Mouse (Mus musculus) C2C12 (cell line): ENCODE measurements around the gene Olfr656.

Source experiments
- CEBPB ChIP-seq: IDR thresholded peaks from one replicate; pipeline ENCODE4 v1.6.1; 2011; ENCODE audit warnings: low read depth, mild to moderate bottlenecking, control low read depth, moderate library complexity
- CTCF ChIP-seq: IDR thresholded peaks from one replicate; pipeline ENCODE4 v1.5.1; 2011; ENCODE audit not compliant: control insufficient read depth, insufficient read depth, insufficient read length
- FOSL1 ChIP-seq: IDR thresholded peaks from one replicate; pipeline ENCODE4 v1.8.0; 2011; ENCODE audit warnings: mild to moderate bottlenecking, low read length; ENCODE audit not compliant: poor library complexity, insufficient read depth, severe bottlenecking
- MAX ChIP-seq: IDR thresholded peaks from one replicate; pipeline ENCODE4 v1.6.1; 2011; ENCODE audit warnings: mild to moderate bottlenecking, control low read depth
- MYOD1 ChIP-seq: IDR thresholded peaks from one replicate; pipeline ENCODE4 v1.6.1; 2011; ENCODE audit warnings: low read depth; ENCODE audit not compliant: control insufficient read depth, insufficient read length
- MYOG ChIP-seq: IDR thresholded peaks from one replicate; pipeline ENCODE4 v1.6.1; 2011; ENCODE audit not compliant: control insufficient read depth, insufficient read length; ENCODE audit errors: extremely low read depth
- USF1 ChIP-seq: IDR thresholded peaks from one replicate; pipeline ENCODE4 v1.6.1; 2011; ENCODE audit warnings: low read depth, mild to moderate bottlenecking, control low read depth, moderate library complexity

DNA sequence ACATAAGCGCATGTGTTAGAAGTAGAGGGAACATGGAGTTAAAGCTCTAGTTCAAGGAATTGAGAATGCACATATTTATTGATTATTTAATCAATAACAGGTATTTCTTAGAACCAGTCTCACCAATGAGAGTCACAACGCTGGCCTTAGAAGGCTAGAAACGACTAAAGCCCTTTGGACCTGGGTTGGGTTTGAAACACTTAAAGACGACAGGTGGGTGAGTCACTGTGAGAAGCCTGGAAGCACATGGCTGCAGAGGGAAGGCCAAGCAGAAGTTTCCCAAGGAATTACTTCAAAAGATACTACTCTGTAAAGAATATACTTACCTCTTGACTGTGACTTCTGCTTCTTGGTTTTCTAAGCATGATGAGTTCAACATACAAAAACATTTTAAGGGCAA, 32.9 kb upstream of the Olfr656 start:
- TF ChIP-seq MAX (no peak), CEBPB (no peak), CTCF (no peak), USF1 (no peak), MYOG (no peak), MYOD1 (no peak), FOSL1 (no peak)
